Mouse (Mus musculus) erythroblast, embryonic 14.5 days (primary cell): ENCODE results near the gene H2-T24.
"Not testable (repeated sequence)": the region's sequence is repeated elsewhere in the genome, so short reads cannot be mapped to it uniquely, and the experiment has no call there.

Source experiments
- GATA1 ChIP-seq: IDR thresholded peaks from 2 replicates; pipeline ENCODE4 v1.6.1; 2012; ENCODE audit warnings: low read length, inconsistent platforms, mixed read lengths
- TAL1 ChIP-seq: IDR thresholded peaks from 3 replicates; pipeline ENCODE4 v1.6.1; 2012; ENCODE audit warnings: low read length, inconsistent platforms, mixed read lengths

DNA sequence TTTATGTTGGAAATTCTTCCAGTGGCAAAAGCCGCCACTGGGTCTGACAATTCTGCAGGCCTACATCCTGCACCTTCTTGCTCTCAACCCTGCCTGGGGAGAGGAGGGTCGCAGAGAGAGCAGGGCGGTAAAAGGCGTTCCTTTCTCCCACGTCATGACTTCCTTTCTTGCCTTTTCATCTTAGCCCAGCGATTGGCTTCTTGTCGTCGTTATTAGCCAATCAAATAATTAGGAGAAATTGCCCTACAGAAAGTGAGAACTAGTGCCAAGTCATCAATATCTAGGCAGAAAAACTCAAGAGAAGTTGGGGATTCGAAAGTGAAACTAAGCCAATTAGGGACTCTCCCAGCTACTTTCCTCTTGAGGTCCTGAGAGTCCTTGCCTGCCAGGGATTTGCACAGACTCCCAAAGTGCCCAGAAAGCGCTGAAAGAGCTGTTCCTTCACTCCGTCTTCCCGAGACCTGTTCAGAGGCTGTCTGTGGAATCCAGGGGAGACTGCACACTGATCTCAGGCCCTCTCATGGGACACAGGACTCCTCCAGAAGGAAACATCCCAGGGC is 22.3 kb upstream of the H2-T24 start, which contains the start of the genes H2-T22 and Gm6034:
- TF ChIP-seq GATA1, TAL1: not testable (repeated sequence)
